Mouse (Mus musculus) spleen, postnatal 10 days (tissue): ENCODE measurements around the gene Ndnf.

Experiments used
- DNase-seq, 2 experiments: peaks; one replicate each; pipeline ENCODE4 v3.0.0; 2021 to 2022; ENCODE audit warnings: low spot score in 2 of 2

Ndnf gene

DNA sequence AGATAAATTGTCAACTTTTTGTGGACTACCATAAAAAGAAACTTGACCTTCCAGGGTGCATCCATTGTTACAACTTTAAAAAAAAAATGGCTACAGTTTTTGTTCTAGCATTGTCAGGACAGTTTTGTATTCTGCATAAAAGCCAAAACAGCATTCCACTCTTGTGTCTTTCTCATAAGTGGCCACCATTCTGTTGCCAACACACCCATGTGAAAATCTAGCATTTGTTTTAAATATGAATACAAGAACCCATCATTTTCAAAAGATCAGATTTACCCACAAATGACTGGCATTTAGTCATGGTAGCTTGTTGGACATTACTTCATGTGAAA, 72.4 kb downstream of the Ndnf start:
- no peak for DNase-seq

DNA sequence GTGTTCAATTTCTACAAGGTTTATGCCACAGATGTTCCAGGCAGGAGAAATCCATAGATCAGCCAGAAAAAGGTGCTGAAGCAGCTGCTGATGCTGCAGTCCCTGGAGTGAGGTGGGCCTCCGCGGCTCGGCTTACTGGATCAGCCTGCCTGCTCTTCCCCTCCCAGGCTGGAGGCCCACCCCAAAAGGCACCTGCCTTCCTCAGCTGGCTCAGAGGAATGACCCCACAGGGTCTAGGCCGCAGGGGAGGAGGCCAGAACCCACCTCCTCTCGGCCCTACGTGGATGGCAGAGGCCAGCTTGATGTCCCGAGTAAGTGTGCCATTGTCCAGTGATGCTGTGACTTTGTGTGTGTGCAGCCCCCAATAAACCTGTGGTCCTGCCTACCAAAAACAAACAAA, 86.8 kb downstream of the Ndnf start:
- DNase-seq = no peak

DNA sequence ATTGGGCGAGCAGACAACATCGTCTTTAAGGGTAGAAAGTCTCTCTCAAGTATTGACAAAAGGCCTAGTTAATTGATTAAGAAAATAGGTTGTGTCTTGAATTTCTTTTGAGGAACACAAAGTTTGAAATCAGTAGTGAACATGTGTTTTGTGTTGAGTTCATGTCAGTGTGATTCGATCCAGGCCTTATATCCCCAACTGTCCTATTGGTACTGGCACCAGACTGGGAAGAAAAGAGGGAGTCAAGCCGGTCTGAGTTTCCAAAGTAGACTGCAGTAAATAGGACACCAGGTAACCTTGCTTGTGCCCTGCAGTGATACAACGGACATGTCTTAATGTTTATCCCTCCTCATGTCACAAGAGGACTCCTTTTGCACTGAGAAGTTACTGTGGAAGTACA, 87.8 kb downstream of the Ndnf start:
- no peak for DNase-seq

DNA sequence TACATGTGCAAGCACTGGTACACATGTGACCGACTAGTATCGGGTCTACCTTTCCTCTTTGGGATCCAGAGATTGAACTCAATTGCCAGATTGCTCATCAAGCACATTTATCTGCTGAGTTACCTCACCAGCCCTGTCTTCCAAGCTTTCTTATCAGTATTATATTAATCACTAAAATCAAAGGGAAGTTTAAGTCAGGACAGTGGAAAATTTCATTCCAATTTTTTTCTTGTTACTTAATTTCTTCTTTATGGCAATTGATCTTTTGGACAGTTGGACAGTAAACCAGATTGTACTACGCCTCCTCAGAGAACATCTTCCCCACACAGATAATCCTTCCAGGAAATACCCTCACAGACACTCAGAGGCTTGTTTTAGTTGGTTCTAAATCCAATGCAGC, 88.7 kb downstream of the Ndnf start:
- no peak for DNase-seq
